Mouse (Mus musculus): Measurements from ENCODE around the gene Wbp4.

DNA sequence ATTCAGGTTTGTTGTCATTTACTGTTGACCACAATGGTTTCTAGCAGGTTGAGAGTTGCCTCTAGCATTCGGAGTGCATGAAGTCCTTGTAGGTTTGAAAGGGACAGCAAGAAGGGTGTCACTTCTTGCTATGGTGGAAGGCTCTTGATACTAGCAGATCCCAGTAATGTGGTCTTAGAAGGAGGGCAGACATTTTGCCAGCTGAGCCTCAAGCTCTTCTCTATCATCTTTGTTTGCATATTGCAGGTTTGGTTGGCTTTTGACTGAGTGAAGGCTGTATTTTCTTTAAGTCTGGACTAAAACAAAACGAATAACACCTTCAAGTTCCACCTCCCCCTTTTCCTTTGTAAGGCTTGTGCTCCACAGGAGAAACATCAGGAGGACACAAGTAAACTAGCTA lies 35.4 kb upstream of the Wbp4 start:
- TF ChIP-seq POLR2A (IDR thresholded peaks at IDR 0.05; ENCODE audit: extremely low read depth, insufficient read depth, low read length): no peak
- TF ChIP-seq CTCF (IDR thresholded peaks at IDR 0.05; ENCODE audit: low read depth, low read length): no peak
